Mouse (Mus musculus): ENCODE measurements at regions not wholly inside any gene's neighbourhood (a gene's known extent, or its start where the extent isn't known, plus 50 kb on each side); places are given as distances from the start of the nearest gene placed in this dataset.
A peak's percentile ranks its signal among the peaks of the same experiment; 100 is the strongest.

GRCm38 (mm10) chr13:53926128-53926527 is 129.4 kb downstream of the Drd1 start:
- WGBS, result 65% methylated on average over 4 of the region's 4 CpGs
- no peak for ATAC-seq (ENCODE audit: low FRiP score, low TSS enrichment)
- no peak overlapping the region for H3K4me3 ChIP-seq (ENCODE audit: low read length)
- H3K36me3 ChIP-seq (ENCODE audit: insufficient read depth, low read length), result no peaks in the 10 kb centered on the region
- H3K27ac ChIP-seq (ENCODE audit: low read length), result no peak overlapping the region
- H3K4me2 ChIP-seq (replicated peaks; ENCODE audit: low read depth, low read length), result no peak overlapping the region
- no peaks in the 10 kb centered on the region for H3K9me3 ChIP-seq (ENCODE audit: low read length)
- H3K4me1 ChIP-seq (ENCODE audit: insufficient read depth, low read length), result peaks cover 3% of the 10 kb centered on the region; the same call in 1 of the 2 replicates
- H3K9ac ChIP-seq (replicated peaks; ENCODE audit: low read length), result no peak overlapping the region
- H3K27me3 ChIP-seq (ENCODE audit: insufficient read depth, low read length), result no peaks in the 10 kb centered on the region

GRCm38 (mm10) chr13:53924433-53924832 is 131.1 kb downstream of the Drd1 start:
- no peak overlapping the region for H3K27ac ChIP-seq (ENCODE audit: low read length)
- no peaks in the 10 kb centered on the region for H3K27me3 ChIP-seq (ENCODE audit: insufficient read depth, low read length)
- H3K9me3 ChIP-seq (ENCODE audit: low read length), result no peaks in the 10 kb centered on the region
- no peak overlapping the region for H3K4me3 ChIP-seq (ENCODE audit: low read length)
- H3K4me1 ChIP-seq (ENCODE audit: insufficient read depth, low read length), result peaks cover 11% of the 10 kb centered on the region
- H3K4me2 ChIP-seq (replicated peaks; ENCODE audit: low read depth, low read length), result no peak overlapping the region
- H3K36me3 ChIP-seq (ENCODE audit: insufficient read depth, low read length), result no peaks in the 10 kb centered on the region
- no peak overlapping the region for H3K9ac ChIP-seq (replicated peaks; ENCODE audit: low read length)
- no peak for ATAC-seq (ENCODE audit: low FRiP score, low TSS enrichment)
- WGBS, result 84% methylated on average over 4 of the region's 4 CpGs

GRCm38 (mm10) chr13:53923721-53924374 is 131.7 kb downstream of the Drd1 start:
- no peak overlapping the region for H3K9ac ChIP-seq (replicated peaks; ENCODE audit: low read length)
- H3K4me1 ChIP-seq (ENCODE audit: insufficient read depth, low read length), result peaks cover 11% of the 10 kb centered on the region
- H3K4me2 ChIP-seq (replicated peaks; ENCODE audit: low read depth, low read length), result no peak overlapping the region
- ATAC-seq (ENCODE audit: low FRiP score, low TSS enrichment), result no peak
- no peaks in the 10 kb centered on the region for H3K9me3 ChIP-seq (ENCODE audit: low read length)
- H3K36me3 ChIP-seq (ENCODE audit: insufficient read depth, low read length), result no peaks in the 10 kb centered on the region
- no peaks in the 10 kb centered on the region for H3K27me3 ChIP-seq (ENCODE audit: insufficient read depth, low read length)
- H3K4me3 ChIP-seq (ENCODE audit: low read length), result no peak overlapping the region
- no peak overlapping the region for H3K27ac ChIP-seq (ENCODE audit: low read length)
- 67% methylated on average over 7 of the region's 7 CpGs for WGBS

GRCm38 (mm10) chr13:53921796-53922195 is 133.7 kb downstream of the Drd1 start:
- 65% methylated on average over 5 of the region's 5 CpGs for WGBS
- Histone ChIP-seq H3K4me2 (replicated peaks; ENCODE audit: low read depth, low read length) (no peak overlapping the region), H3K4me3 (ENCODE audit: low read length) (no peak overlapping the region), H3K9ac (replicated peaks; ENCODE audit: low read length) (no peak overlapping the region), H3K9me3 (ENCODE audit: low read length) (no peaks in the 10 kb centered on the region), H3K27ac (ENCODE audit: low read length) (no peak overlapping the region), H3K36me3 (ENCODE audit: insufficient read depth, low read length) (no peaks in the 10 kb centered on the region), H3K27me3 (ENCODE audit: insufficient read depth, low read length) (no peaks in the 10 kb centered on the region), H3K4me1 (ENCODE audit: insufficient read depth, low read length) (peaks cover 8% of the 10 kb centered on the region; the same call in 1 of the 2 replicates)
- no peak for ATAC-seq (ENCODE audit: low FRiP score, low TSS enrichment)

- Histone ChIP-seq H3K4me2 (replicated peaks; ENCODE audit: low read depth, low read length) (no peak overlapping the region), H3K27ac (ENCODE audit: low read length) (peak overlapping the region; percentile 1), H3K36me3 (ENCODE audit: insufficient read depth, low read length) (no peaks in the 10 kb centered on the region), H3K4me3 (ENCODE audit: low read length) (no peak overlapping the region), H3K4me1 (ENCODE audit: insufficient read depth, low read length) (peaks cover 8% of the 10 kb centered on the region; the same call in 1 of the 2 replicates), H3K27me3 (ENCODE audit: insufficient read depth, low read length) (no peaks in the 10 kb centered on the region), H3K9me3 (ENCODE audit: low read length) (no peaks in the 10 kb centered on the region), H3K9ac (replicated peaks; ENCODE audit: low read length) (no peak overlapping the region)
- peak; percentile 42; the same call in 1 of the 2 replicates for ATAC-seq (ENCODE audit: low FRiP score, low TSS enrichment)
- 22% methylated on average over 5 of the region's 5 CpGs for WGBS
Measured at GRCm38 (mm10) chr13:53919851-53920381, 135.6 kb downstream of the Drd1 start.

GRCm38 (mm10) chr13:53915456-53915855 is 140.0 kb downstream of the Drd1 start:
- no peaks in the 10 kb centered on the region for H3K36me3 ChIP-seq (ENCODE audit: insufficient read depth, low read length)
- no peak overlapping the region for H3K4me2 ChIP-seq (replicated peaks; ENCODE audit: low read depth, low read length)
- no peak for ATAC-seq (ENCODE audit: low FRiP score, low TSS enrichment)
- no peaks in the 10 kb centered on the region for H3K27me3 ChIP-seq (ENCODE audit: insufficient read depth, low read length)
- no peak overlapping the region for H3K4me3 ChIP-seq (ENCODE audit: low read length)
- H3K9ac ChIP-seq (replicated peaks; ENCODE audit: low read length), result no peak overlapping the region
- H3K27ac ChIP-seq (ENCODE audit: low read length), result 0 out of 2 replicates have a peak overlapping the region, but pooled peaks have one; percentile 43
- no peaks in the 10 kb centered on the region for H3K9me3 ChIP-seq (ENCODE audit: low read length)
- WGBS, result 72% methylated on average over 8 of the region's 8 CpGs
- peaks cover 13% of the 10 kb centered on the region; the same call in 1 of the 2 replicates for H3K4me1 ChIP-seq (ENCODE audit: insufficient read depth, low read length)

- peak; percentile 54; the same call in 1 of the 2 replicates for ATAC-seq (ENCODE audit: low FRiP score, low TSS enrichment)
- Histone ChIP-seq H3K4me2 (replicated peaks; ENCODE audit: low read depth, low read length) (peak overlapping the region; percentile 10; the same call in 1 of the 2 replicates), H3K36me3 (ENCODE audit: insufficient read depth, low read length) (no peaks in the 10 kb centered on the region), H3K27ac (ENCODE audit: low read length) (peak overlapping the region; percentile 78), H3K4me1 (ENCODE audit: insufficient read depth, low read length) (0 out of 2 replicates have a peak, but pooled peaks cover 6% of the 10 kb centered on the region), H3K9ac (replicated peaks; ENCODE audit: low read length) (no peak overlapping the region), H3K4me3 (ENCODE audit: low read length) (no peak overlapping the region), H3K9me3 (ENCODE audit: low read length) (no peaks in the 10 kb centered on the region), H3K27me3 (ENCODE audit: insufficient read depth, low read length) (no peaks in the 10 kb centered on the region)
- WGBS, result 56% methylated on average over 11 of the region's 11 CpGs
Measured at GRCm38 (mm10) chr13:53914434-53914833, 141.1 kb downstream of the Drd1 start.

- Histone ChIP-seq H3K9me3 (ENCODE audit: low read length) (no peaks in the 10 kb centered on the region), H3K4me1 (ENCODE audit: insufficient read depth, low read length) (0 out of 2 replicates have a peak, but pooled peaks cover 6% of the 10 kb centered on the region), H3K27ac (ENCODE audit: low read length) (peak overlapping the region; percentile 78), H3K36me3 (ENCODE audit: insufficient read depth, low read length) (no peaks in the 10 kb centered on the region), H3K4me3 (ENCODE audit: low read length) (no peak overlapping the region), H3K4me2 (replicated peaks; ENCODE audit: low read depth, low read length) (no peak overlapping the region), H3K9ac (replicated peaks; ENCODE audit: low read length) (no peak overlapping the region), H3K27me3 (ENCODE audit: insufficient read depth, low read length) (no peaks in the 10 kb centered on the region)
- ATAC-seq (ENCODE audit: low FRiP score, low TSS enrichment), result no peak
- 65% methylated on average over 10 of the region's 10 CpGs for WGBS
Measured at GRCm38 (mm10) chr13:53913501-53913900, 142.0 kb downstream of the Drd1 start.

GRCm38 (mm10) chr13:53911846-53912245 is 143.7 kb downstream of the Drd1 start:
- Histone ChIP-seq H3K4me2 (replicated peaks; ENCODE audit: low read depth, low read length) (no peak overlapping the region), H3K27ac (ENCODE audit: low read length) (no peak overlapping the region), H3K36me3 (ENCODE audit: insufficient read depth, low read length) (no peaks in the 10 kb centered on the region), H3K4me1 (ENCODE audit: insufficient read depth, low read length) (0 out of 2 replicates have a peak, but pooled peaks cover 6% of the 10 kb centered on the region), H3K27me3 (ENCODE audit: insufficient read depth, low read length) (no peaks in the 10 kb centered on the region), H3K4me3 (ENCODE audit: low read length) (no peak overlapping the region), H3K9ac (replicated peaks; ENCODE audit: low read length) (no peak overlapping the region), H3K9me3 (ENCODE audit: low read length) (no peaks in the 10 kb centered on the region)
- WGBS, result 56% methylated on average over 3 of the region's 3 CpGs
- ATAC-seq (ENCODE audit: low FRiP score, low TSS enrichment), result no peak

GRCm38 (mm10) chr13:53911261-53911660 is 144.2 kb downstream of the Drd1 start:
- ATAC-seq (ENCODE audit: low FRiP score, low TSS enrichment), result no peak
- no peak overlapping the region for H3K27ac ChIP-seq (ENCODE audit: low read length)
- WGBS, result 81% methylated on average over 8 of the region's 8 CpGs
- H3K27me3 ChIP-seq (ENCODE audit: insufficient read depth, low read length), result no peaks in the 10 kb centered on the region
- H3K4me2 ChIP-seq (replicated peaks; ENCODE audit: low read depth, low read length), result no peak overlapping the region
- no peak overlapping the region for H3K4me3 ChIP-seq (ENCODE audit: low read length)
- H3K4me1 ChIP-seq (ENCODE audit: insufficient read depth, low read length), result 0 out of 2 replicates have a peak, but pooled peaks cover 6% of the 10 kb centered on the region
- H3K9me3 ChIP-seq (ENCODE audit: low read length), result no peaks in the 10 kb centered on the region
- H3K36me3 ChIP-seq (ENCODE audit: insufficient read depth, low read length), result no peaks in the 10 kb centered on the region
- no peak overlapping the region for H3K9ac ChIP-seq (replicated peaks; ENCODE audit: low read length)

Measured in kidney, embryonic 16.5 days (tissue).